Mouse (Mus musculus) small intestine, adult 2 months (tissue): Measurements from ENCODE around the gene Lrguk. TPM values are rescaled to one million over a fixed set of nuclear protein-coding genes. Genes with fewer than 3 reads are reported as not detected.

Experiments used
- H3K27ac ChIP-seq: fragments of 200-500 bp; 2 replicates; pipeline ENCODE4 v1.5.1; 2012; ENCODE audit warnings: low read depth, low read length, control low read depth, inconsistent platforms; ENCODE audit not compliant: insufficient read depth
- H3K27me3 ChIP-seq: fragments of 200-500 bp; 2 replicates; pipeline ENCODE4 v1.6.1; 2012; ENCODE audit warnings: mild to moderate bottlenecking, moderate library complexity, low read length, inconsistent platforms; ENCODE audit not compliant: control insufficient read depth, insufficient read depth
- H3K36me3 ChIP-seq: fragments of 200-500 bp; 2 replicates; pipeline ENCODE4 v1.6.1; 2012; ENCODE audit warnings: mild to moderate bottlenecking, low read length, control low read depth, inconsistent platforms; ENCODE audit not compliant: control insufficient read depth, insufficient read depth
- H3K4me1 ChIP-seq: fragments of 200-500 bp; 2 replicates; pipeline ENCODE4 v1.6.1; 2012; ENCODE audit warnings: low read length, inconsistent platforms, mixed read lengths; ENCODE audit not compliant: control insufficient read depth, insufficient read depth, insufficient read length
- H3K4me3 ChIP-seq: fragments of 200-500 bp; 2 replicates; pipeline ENCODE4 v1.5.1; 2012; ENCODE audit warnings: low read depth, mild to moderate bottlenecking, control low read depth, inconsistent platforms, low read length, moderate library complexity
- CTCF ChIP-seq: fragments of 200-500 bp; IDR thresholded peaks from 2 replicates; pipeline ENCODE4 v1.5.1; 2012; ENCODE audit warnings: low read depth, mild to moderate bottlenecking, control low read depth, inconsistent platforms, low read length, moderate library complexity, mixed read lengths; ENCODE audit not compliant: insufficient replicate concordance, insufficient read length; ENCODE audit errors: extremely low read depth
- POLR2A ChIP-seq: fragments of 200-500 bp; IDR thresholded peaks from 2 replicates; pipeline ENCODE4 v1.6.1; 2012; ENCODE audit warnings: low read depth, mild to moderate bottlenecking, control low read depth, inconsistent platforms, low read length, moderate library complexity
- WGBS: fragments of 180-500 bp; shearing (Covaris S2); methylation state at CpG from one replicate; pipeline ENCODE4 v1.1.7; 2018; 5-methylcytosine and 5-hydroxymethylcytosine counted together
- polyA plus RNA-seq: library from polyadenylated mRNA; depleted of rRNA; stranded (reverse); fragments of >200 nt; gene quantifications from 2 replicates; pipeline ENCODE4 v1.2.3, GENCODE M21; 2012

Lrguk gene
- polyA plus RNA-seq, 1 experiment: not detected

DNA sequence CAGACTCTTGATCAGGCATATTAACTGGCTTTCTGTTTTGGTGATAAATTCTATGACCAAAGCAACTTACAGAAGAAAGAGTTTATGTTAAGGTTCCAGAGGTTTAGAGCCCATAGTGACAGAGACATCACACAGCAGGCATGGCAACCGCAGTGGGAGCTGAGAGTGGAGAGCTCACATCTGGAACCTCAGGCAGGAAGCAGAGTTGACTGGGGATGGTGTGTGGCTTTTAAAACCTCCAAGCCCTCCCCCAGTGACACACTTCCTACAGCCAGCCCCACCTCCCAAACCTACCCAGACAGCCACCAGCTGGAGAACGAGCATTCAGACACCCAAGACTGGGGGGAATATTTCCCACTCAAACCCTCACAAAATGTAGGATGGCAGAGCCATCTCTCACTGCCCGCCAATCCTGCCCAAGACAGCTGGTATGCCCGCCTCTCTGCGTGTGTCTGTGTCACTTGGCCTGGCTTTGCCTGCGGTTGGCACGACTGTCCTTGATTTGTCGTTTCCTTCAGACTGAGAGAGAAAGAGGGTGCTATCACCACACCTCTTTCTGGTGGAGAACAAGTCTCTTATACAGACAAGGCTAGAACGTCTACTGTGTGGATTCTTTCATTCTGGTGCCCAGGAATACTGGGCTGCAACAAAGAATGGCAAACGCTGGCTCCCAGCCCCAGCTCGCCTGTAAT, 12.5 kb downstream of the Lrguk start:
- no peaks in the 10 kb centered on the region for H3K4me1 ChIP-seq
- H3K36me3 ChIP-seq: no peaks in the 10 kb centered on the region
- H3K27me3 ChIP-seq: no peaks in the 10 kb centered on the region
- H3K27ac ChIP-seq: no peak overlapping the region
- 83% methylated on average over 11 of the region's 11 CpGs for WGBS
- H3K4me3 ChIP-seq: no peak overlapping the region
- no peak for TF ChIP-seq POLR2A

GRCm38 (mm10) chr6:34044228-34044811, 15.1 kb downstream of the Lrguk start:
- no peaks in the 10 kb centered on the region for H3K36me3 ChIP-seq
- no peaks in the 10 kb centered on the region for H3K4me1 ChIP-seq
- no peaks in the 10 kb centered on the region for H3K27me3 ChIP-seq
- no peak overlapping the region for H3K4me3 ChIP-seq
- no peak for TF ChIP-seq CTCF
- TF ChIP-seq POLR2A: no peak
- H3K27ac ChIP-seq: no peak overlapping the region
- WGBS: 76% methylated on average over 12 of the region's 12 CpGs

DNA sequence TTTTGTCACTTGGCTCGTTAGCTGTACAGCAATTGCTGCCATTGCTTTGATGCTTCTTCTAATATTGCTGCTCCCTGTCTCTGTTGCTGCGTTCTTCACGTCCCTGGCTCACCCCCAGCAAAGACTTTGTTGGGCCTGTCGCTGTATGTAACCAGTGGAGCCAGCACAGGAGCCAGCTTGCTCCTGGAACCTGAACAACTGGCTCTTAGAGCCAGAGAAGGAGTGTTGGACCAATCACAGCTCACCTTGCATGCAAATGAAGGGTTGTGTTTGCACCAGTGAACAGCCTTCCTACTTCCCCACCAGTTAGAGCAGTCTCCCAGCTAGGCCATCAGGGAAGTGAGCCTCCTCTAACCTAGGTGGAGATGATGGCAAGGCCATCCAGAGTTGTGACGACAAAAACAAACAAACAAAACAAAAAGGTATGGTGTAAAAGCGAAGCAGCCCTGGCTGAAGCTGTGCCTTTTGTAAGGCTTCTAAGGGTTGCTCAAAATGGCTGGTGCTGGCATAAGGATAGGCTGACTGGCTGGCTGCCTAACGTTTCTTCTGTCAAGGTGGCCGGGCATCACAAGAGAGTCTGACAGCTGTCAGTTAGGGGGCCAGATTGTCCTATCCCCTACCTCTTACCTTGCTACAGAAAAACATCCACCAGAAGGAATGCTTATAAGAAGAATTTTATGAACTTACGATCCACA, 15.7 kb downstream of the Lrguk start:
- no peak overlapping the region for H3K27ac ChIP-seq
- H3K36me3 ChIP-seq: no peaks in the 10 kb centered on the region
- no peak for TF ChIP-seq CTCF
- no peak for TF ChIP-seq POLR2A
- H3K4me1 ChIP-seq: no peaks in the 10 kb centered on the region
- 83% methylated on average over 9 of the region's 9 CpGs for WGBS
- H3K27me3 ChIP-seq: no peaks in the 10 kb centered on the region
- no peak overlapping the region for H3K4me3 ChIP-seq

DNA sequence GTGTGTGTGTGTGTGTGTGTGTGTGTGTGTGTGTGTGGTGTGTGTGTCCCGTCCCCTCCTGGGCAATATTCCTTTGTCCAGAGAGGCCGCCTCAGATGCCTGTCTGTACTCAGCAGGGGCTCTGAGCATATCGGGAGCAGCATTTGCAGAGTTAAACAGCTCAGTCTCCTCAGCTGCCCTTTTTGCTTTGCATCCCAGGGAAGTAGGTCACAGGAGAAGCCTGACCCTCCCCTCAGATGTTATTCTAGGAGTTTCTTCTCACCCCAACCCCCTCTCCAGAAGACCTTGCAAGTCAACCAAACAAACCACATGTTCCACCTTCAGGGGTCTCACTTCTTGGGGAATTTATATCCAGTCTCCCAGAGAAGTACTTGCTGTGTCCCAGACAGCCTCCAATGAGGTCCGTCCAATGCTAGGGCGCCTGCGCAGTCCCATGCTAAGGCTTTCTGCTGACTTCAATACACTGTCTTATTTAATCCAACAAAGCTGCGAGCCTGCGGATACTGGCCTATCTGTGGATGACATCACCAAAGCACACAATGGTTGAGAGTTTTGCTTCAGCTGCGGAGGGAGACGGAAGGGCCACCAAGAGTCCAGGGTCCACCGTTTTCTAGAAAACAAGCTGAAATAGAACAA, 17.4 kb downstream of the Lrguk start:
- H3K27me3 ChIP-seq: no peaks in the 10 kb centered on the region
- H3K36me3 ChIP-seq: no peaks in the 10 kb centered on the region
- TF ChIP-seq POLR2A (no peak), CTCF (no peak)
- no peak overlapping the region for H3K4me3 ChIP-seq
- no peaks in the 10 kb centered on the region for H3K4me1 ChIP-seq
- no peak overlapping the region for H3K27ac ChIP-seq
- WGBS: 59% methylated on average over 11 of the region's 11 CpGs

GRCm38 (mm10) chr6:34049433-34049832, 20.2 kb downstream of the Lrguk start:
- Histone ChIP-seq H3K36me3 (no peaks in the 10 kb centered on the region), H3K27ac (no peak overlapping the region), H3K27me3 (no peaks in the 10 kb centered on the region), H3K4me1 (no peaks in the 10 kb centered on the region), H3K4me3 (no peak overlapping the region)
- 60% methylated on average over 2 of the region's 2 CpGs for WGBS
- no peak for TF ChIP-seq POLR2A
- no peak for TF ChIP-seq CTCF

GRCm38 (mm10) chr6:34059741-34060140, 30.5 kb downstream of the Lrguk start:
- no peak overlapping the region for H3K4me3 ChIP-seq
- H3K36me3 ChIP-seq: no peaks in the 10 kb centered on the region
- TF ChIP-seq CTCF (no peak), POLR2A (no peak)
- H3K27me3 ChIP-seq: no peaks in the 10 kb centered on the region
- H3K4me1 ChIP-seq: no peaks in the 10 kb centered on the region
- WGBS: 85% methylated on average over 6 of the region's 6 CpGs
- no peak overlapping the region for H3K27ac ChIP-seq

DNA sequence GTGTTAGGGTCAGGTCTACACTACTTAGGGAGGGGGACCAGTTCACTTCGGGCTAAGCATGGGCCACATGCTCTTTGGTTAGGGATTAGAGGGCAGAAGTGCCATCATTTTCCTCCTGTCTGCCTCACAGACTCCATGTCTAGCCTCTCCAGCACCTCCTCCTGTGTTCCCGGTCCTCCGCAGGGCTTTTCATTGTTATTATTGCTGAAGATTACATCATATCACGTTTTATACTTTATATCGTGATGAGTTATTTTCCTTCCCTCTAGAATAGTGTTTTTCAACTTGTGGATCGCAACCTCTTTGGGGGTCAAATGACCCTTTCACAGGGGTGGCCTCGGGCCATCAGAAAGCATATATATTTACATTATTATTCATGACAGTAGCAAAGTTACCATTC, 37.5 kb downstream of the Lrguk start:
- no peaks in the 10 kb centered on the region for H3K36me3 ChIP-seq
- H3K4me1 ChIP-seq: no peaks in the 10 kb centered on the region
- 83% methylated on average over 7 of the region's 7 CpGs for WGBS
- no peaks in the 10 kb centered on the region for H3K27me3 ChIP-seq
- H3K27ac ChIP-seq: no peak overlapping the region
- H3K4me3 ChIP-seq: no peak overlapping the region
- TF ChIP-seq POLR2A (no peak), CTCF (no peak)
